Mouse (Mus musculus): Measurements from ENCODE around the gene Ccdc105. TPM values are rescaled to one million over a fixed set of nuclear protein-coding genes. Genes with fewer than 3 reads are reported as not detected.

Gene Ccdc105
- not detected in 2 replicates for polyA plus RNA-seq (2012; ENCODE audit: insufficient read depth, insufficient read length, missing spikeins)

GRCm38 (mm10) chr10:78752452-78753191 is at the start of gene Ccdc105:
Gene Ccdc105, minus strand, starts transcription at chr10:78753065.
- H3K4me1 ChIP-seq (ENCODE audit: control insufficient read depth, insufficient read depth, insufficient read length, low read length): no peaks in the 10 kb centered on the region
- no peak within 1 kb of the TSS for H3K27ac ChIP-seq (replicated peaks; ENCODE audit: low read depth, low read length)
- peak within 1 kb of the TSS; percentile 36 for H3K4me3 ChIP-seq (ENCODE audit: insufficient read depth, low read depth, low read length)

GRCm38 (mm10) chr10:78801449-78801848 is 48.6 kb upstream of the Ccdc105 start:
- Histone ChIP-seq H3K4me3 (ENCODE audit: insufficient read depth, low read depth, low read length) (no peak overlapping the region), H3K4me1 (ENCODE audit: control insufficient read depth, insufficient read depth, insufficient read length, low read length) (no peaks in the 10 kb centered on the region), H3K27ac (replicated peaks; ENCODE audit: low read depth, low read length) (no peak overlapping the region)

- Histone ChIP-seq H3K4me1 (ENCODE audit: control insufficient read depth, insufficient read depth, insufficient read length, low read length) (no peaks in the 10 kb centered on the region), H3K4me3 (ENCODE audit: insufficient read depth, low read depth, low read length) (no peak overlapping the region), H3K27ac (replicated peaks; ENCODE audit: low read depth, low read length) (no peak overlapping the region)
Measured at GRCm38 (mm10) chr10:78790561-78790960, 37.7 kb upstream of the Ccdc105 start.

- Histone ChIP-seq H3K4me1 (ENCODE audit: control insufficient read depth, insufficient read depth, insufficient read length, low read length) (no peaks in the 10 kb centered on the region), H3K4me3 (ENCODE audit: insufficient read depth, low read depth, low read length) (peak overlapping the region; percentile 40), H3K27ac (replicated peaks; ENCODE audit: low read depth, low read length) (no peak overlapping the region)
Measured at GRCm38 (mm10) chr10:78787566-78788087, 34.8 kb upstream of the Ccdc105 start.

- H3K27ac ChIP-seq (replicated peaks; ENCODE audit: low read depth, low read length): no peak within 1 kb of the TSS
- H3K4me3 ChIP-seq (ENCODE audit: insufficient read depth, low read depth, low read length): peak within 1 kb of the TSS; percentile 50
- no peaks in the 10 kb centered on the region for H3K4me1 ChIP-seq (ENCODE audit: control insufficient read depth, insufficient read depth, insufficient read length, low read length)
Measured at GRCm38 (mm10) chr10:78779981-78780651, 27.3 kb upstream of the Ccdc105 start, which contains the start of gene Slc1a6. Gene Slc1a6, plus strand, starts transcription at chr10:78780496.

- Histone ChIP-seq H3K27ac (replicated peaks; ENCODE audit: low read depth, low read length) (no peak overlapping the region), H3K4me3 (ENCODE audit: insufficient read depth, low read depth, low read length) (peak overlapping the region; percentile 50; the same call in 1 of the 2 replicates), H3K4me1 (ENCODE audit: control insufficient read depth, insufficient read depth, insufficient read length, low read length) (no peaks in the 10 kb centered on the region)
Measured at GRCm38 (mm10) chr10:78779527-78779926, 26.7 kb upstream of the Ccdc105 start.

- Histone ChIP-seq H3K4me3 (ENCODE audit: insufficient read depth, low read depth, low read length) (no peak overlapping the region), H3K27ac (replicated peaks; ENCODE audit: low read depth, low read length) (no peak overlapping the region), H3K4me1 (ENCODE audit: control insufficient read depth, insufficient read depth, insufficient read length, low read length) (no peaks in the 10 kb centered on the region)
Measured at GRCm38 (mm10) chr10:78775830-78776229, 23.0 kb upstream of the Ccdc105 start.

- H3K4me3 ChIP-seq (ENCODE audit: insufficient read depth, low read depth, low read length): no peak overlapping the region
- H3K4me1 ChIP-seq (ENCODE audit: control insufficient read depth, insufficient read depth, insufficient read length, low read length): no peaks in the 10 kb centered on the region
- H3K27ac ChIP-seq (replicated peaks; ENCODE audit: low read depth, low read length): no peak overlapping the region
Measured at GRCm38 (mm10) chr10:78765570-78765969, 12.7 kb upstream of the Ccdc105 start.

- Histone ChIP-seq H3K4me3 (ENCODE audit: insufficient read depth, low read depth, low read length) (no peak overlapping the region), H3K27ac (replicated peaks; ENCODE audit: low read depth, low read length) (no peak overlapping the region), H3K4me1 (ENCODE audit: control insufficient read depth, insufficient read depth, insufficient read length, low read length) (no peaks in the 10 kb centered on the region)
Measured at GRCm38 (mm10) chr10:78756021-78756420, 3.2 kb upstream of the Ccdc105 start.

GRCm38 (mm10) chr10:78748946-78749345 is 3.9 kb downstream of the Ccdc105 start:
- H3K4me1 ChIP-seq (ENCODE audit: control insufficient read depth, insufficient read depth, insufficient read length, low read length): peaks cover 2% of the 10 kb centered on the region; the same call in 1 of the 2 replicates
- no peak overlapping the region for H3K27ac ChIP-seq (replicated peaks; ENCODE audit: low read depth, low read length)
- no peak overlapping the region for H3K4me3 ChIP-seq (ENCODE audit: insufficient read depth, low read depth, low read length)

- no peak overlapping the region for H3K4me3 ChIP-seq (ENCODE audit: insufficient read depth, low read depth, low read length)
- H3K4me1 ChIP-seq (ENCODE audit: control insufficient read depth, insufficient read depth, insufficient read length, low read length): peaks cover 2% of the 10 kb centered on the region; the same call in 1 of the 2 replicates
- no peak overlapping the region for H3K27ac ChIP-seq (replicated peaks; ENCODE audit: low read depth, low read length)
Measured at GRCm38 (mm10) chr10:78748161-78748560, 4.7 kb downstream of the Ccdc105 start.

GRCm38 (mm10) chr10:78747035-78747721 is 5.7 kb downstream of the Ccdc105 start:
- Histone ChIP-seq H3K4me1 (ENCODE audit: control insufficient read depth, insufficient read depth, insufficient read length, low read length) (peaks cover 2% of the 10 kb centered on the region; the same call in 1 of the 2 replicates), H3K4me3 (ENCODE audit: insufficient read depth, low read depth, low read length) (no peak overlapping the region), H3K27ac (replicated peaks; ENCODE audit: low read depth, low read length) (no peak overlapping the region)

GRCm38 (mm10) chr10:78745453-78746232 is 7.2 kb downstream of the Ccdc105 start:
- Histone ChIP-seq H3K27ac (replicated peaks; ENCODE audit: low read depth, low read length) (no peak overlapping the region), H3K4me3 (ENCODE audit: insufficient read depth, low read depth, low read length) (no peak overlapping the region), H3K4me1 (ENCODE audit: control insufficient read depth, insufficient read depth, insufficient read length, low read length) (peaks cover 2% of the 10 kb centered on the region; the same call in 1 of the 2 replicates)

- Histone ChIP-seq H3K4me3 (ENCODE audit: insufficient read depth, low read depth, low read length) (no peak overlapping the region), H3K27ac (replicated peaks; ENCODE audit: low read depth, low read length) (no peak overlapping the region), H3K4me1 (ENCODE audit: control insufficient read depth, insufficient read depth, insufficient read length, low read length) (peaks cover 2% of the 10 kb centered on the region; the same call in 1 of the 2 replicates)
Measured at GRCm38 (mm10) chr10:78743721-78744120, 9.1 kb downstream of the Ccdc105 start.
